Mouse (Mus musculus) limb, embryonic 10.5 days (tissue): ENCODE results near the gene Nrxn3. TPM values are rescaled to one million over a fixed set of nuclear protein-coding genes. Genes with fewer than 3 reads are reported as not detected.

ENCODE experiments used
- DNase-seq: peaks from one replicate; pipeline ENCODE4 v3.0.0-alpha.2; 2017; ENCODE audit warnings: low spot score
- H3K27ac ChIP-seq: fragments of 300-500 bp; sonication (generic); 2 replicates; pipeline ENCODE4 v1.5.1; 2016; ENCODE audit warnings: mild to moderate bottlenecking
- H3K27me3 ChIP-seq: fragments of 300-500 bp; sonication (generic); 2 replicates; pipeline ENCODE4 v1.6.1; 2016; ENCODE audit warnings: low read depth, mild to moderate bottlenecking; ENCODE audit not compliant: poor library complexity, severe bottlenecking
- H3K36me3 ChIP-seq: fragments of 300-500 bp; sonication (generic); 2 replicates; pipeline ENCODE4 v1.6.1; 2016; ENCODE audit warnings: mild to moderate bottlenecking, moderate library complexity
- H3K4me1 ChIP-seq: fragments of 300-500 bp; sonication (generic); 2 replicates; pipeline ENCODE4 v1.6.1; 2016
- H3K4me3 ChIP-seq: fragments of 300-500 bp; sonication (generic); 2 replicates; pipeline ENCODE4 v1.5.1; 2016; ENCODE audit warnings: mild to moderate bottlenecking, moderate library complexity
- H3K9me3 ChIP-seq: fragments of 300-500 bp; sonication (generic); replicated peaks from 2 replicates; pipeline ENCODE4 v1.6.1; 2016; ENCODE audit warnings: mild to moderate bottlenecking
- WGBS: fragments of 180-500 bp; shearing (Covaris S2); methylation state at CpG from one replicate; pipeline ENCODE4 v1.1.7; 2016; 5-methylcytosine and 5-hydroxymethylcytosine counted together
- polyA plus RNA-seq: library from polyadenylated mRNA; unstranded; fragments of >200 nt; fragmentation: Nextera tagmentation; extraction: Ambion mirVana; gene quantifications from 2 replicates; pipeline ENCODE4 v1.2.1, GENCODE M21; 2016

The Nrxn3 gene
- polyA plus RNA-seq, 1 experiment from 2014 or later: 0.48 TPM

GRCm38 (mm10) chr12:89129139-89129907 is 406.6 kb downstream of the Nrxn3 start:
- Histone ChIP-seq H3K36me3 (no peaks in the 10 kb centered on the region), H3K4me3 (no peak overlapping the region), H3K9me3 (no peaks in the 10 kb centered on the region), H3K27ac (no peak overlapping the region), H3K4me1 (no peaks in the 10 kb centered on the region), H3K27me3 (no peaks in the 10 kb centered on the region)
- 68% methylated on average over 9 of the region's 9 CpGs for WGBS
- DNase-seq: no peak

- Histone ChIP-seq H3K4me1 (no peaks in the 10 kb centered on the region), H3K9me3 (no peaks in the 10 kb centered on the region), H3K27ac (no peak overlapping the region), H3K27me3 (no peaks in the 10 kb centered on the region), H3K4me3 (no peak overlapping the region), H3K36me3 (no peaks in the 10 kb centered on the region)
- DNase-seq: no peak
- WGBS: 70% methylated on average over 2 of the region's 2 CpGs
These were observed 411.7 kb downstream of the Nrxn3 start for GRCm38 (mm10) chr12:89134333-89134732.

- WGBS: 75% methylated on average over 8 of the region's 8 CpGs
- Histone ChIP-seq H3K27ac (no peak overlapping the region), H3K27me3 (no peaks in the 10 kb centered on the region), H3K4me3 (no peak overlapping the region), H3K9me3 (no peaks in the 10 kb centered on the region), H3K4me1 (no peaks in the 10 kb centered on the region), H3K36me3 (no peaks in the 10 kb centered on the region)
- no peak for DNase-seq
These were observed 412.2 kb downstream of the Nrxn3 start for GRCm38 (mm10) chr12:89134774-89135307.

- H3K27me3 ChIP-seq: no peaks in the 10 kb centered on the region
- no peaks in the 10 kb centered on the region for H3K36me3 ChIP-seq
- H3K4me1 ChIP-seq: peaks cover 8% of the 10 kb centered on the region; the same call in 1 of the 2 replicates
- no peak overlapping the region for H3K27ac ChIP-seq
- DNase-seq: peak; percentile 34
- no peak overlapping the region for H3K4me3 ChIP-seq
- WGBS: 30% methylated on average over 3 of the region's 3 CpGs
- H3K9me3 ChIP-seq: no peaks in the 10 kb centered on the region
These were observed 426.3 kb downstream of the Nrxn3 start for GRCm38 (mm10) chr12:89148974-89149411.

- Histone ChIP-seq H3K27ac (no peak overlapping the region), H3K36me3 (no peaks in the 10 kb centered on the region), H3K4me1 (peaks cover 8% of the 10 kb centered on the region; the same call in 1 of the 2 replicates), H3K4me3 (no peak overlapping the region), H3K9me3 (no peaks in the 10 kb centered on the region), H3K27me3 (no peaks in the 10 kb centered on the region)
- WGBS: 75% methylated on average over 2 of the region's 2 CpGs
- no peak for DNase-seq
These were observed 426.8 kb downstream of the Nrxn3 start for GRCm38 (mm10) chr12:89149455-89149854.

GRCm38 (mm10) chr12:89156086-89156757 is 433.5 kb downstream of the Nrxn3 start:
- H3K9me3 ChIP-seq: no peaks in the 10 kb centered on the region
- H3K27ac ChIP-seq: no peak overlapping the region
- H3K27me3 ChIP-seq: no peaks in the 10 kb centered on the region
- H3K36me3 ChIP-seq: no peaks in the 10 kb centered on the region
- no peak overlapping the region for H3K4me3 ChIP-seq
- no peak for DNase-seq
- 84% methylated on average over 9 of the region's 9 CpGs for WGBS
- no peaks in the 10 kb centered on the region for H3K4me1 ChIP-seq

DNA sequence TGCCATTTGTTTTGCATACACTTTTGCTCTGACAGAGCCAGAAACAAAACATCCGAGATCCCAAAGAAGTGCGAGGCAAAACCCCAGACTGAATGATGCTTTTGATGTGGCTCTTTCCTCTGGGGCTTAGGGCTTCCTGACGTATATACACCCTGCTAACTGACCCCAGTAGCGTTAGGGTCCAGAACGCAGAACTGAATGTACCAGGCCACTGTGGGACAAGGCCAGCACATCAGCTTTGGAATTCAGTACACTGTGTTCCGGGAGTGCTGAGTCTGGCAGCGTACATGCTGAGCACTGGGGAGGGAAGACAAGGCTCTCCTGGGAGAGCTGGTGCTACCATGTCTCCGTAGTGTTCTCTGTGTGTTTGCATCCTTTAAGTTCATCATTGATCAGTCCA is 436.7 kb downstream of the Nrxn3 start:
- no peak for DNase-seq
- WGBS: 84% methylated on average over 8 of the region's 8 CpGs
- no peaks in the 10 kb centered on the region for H3K36me3 ChIP-seq

DNA sequence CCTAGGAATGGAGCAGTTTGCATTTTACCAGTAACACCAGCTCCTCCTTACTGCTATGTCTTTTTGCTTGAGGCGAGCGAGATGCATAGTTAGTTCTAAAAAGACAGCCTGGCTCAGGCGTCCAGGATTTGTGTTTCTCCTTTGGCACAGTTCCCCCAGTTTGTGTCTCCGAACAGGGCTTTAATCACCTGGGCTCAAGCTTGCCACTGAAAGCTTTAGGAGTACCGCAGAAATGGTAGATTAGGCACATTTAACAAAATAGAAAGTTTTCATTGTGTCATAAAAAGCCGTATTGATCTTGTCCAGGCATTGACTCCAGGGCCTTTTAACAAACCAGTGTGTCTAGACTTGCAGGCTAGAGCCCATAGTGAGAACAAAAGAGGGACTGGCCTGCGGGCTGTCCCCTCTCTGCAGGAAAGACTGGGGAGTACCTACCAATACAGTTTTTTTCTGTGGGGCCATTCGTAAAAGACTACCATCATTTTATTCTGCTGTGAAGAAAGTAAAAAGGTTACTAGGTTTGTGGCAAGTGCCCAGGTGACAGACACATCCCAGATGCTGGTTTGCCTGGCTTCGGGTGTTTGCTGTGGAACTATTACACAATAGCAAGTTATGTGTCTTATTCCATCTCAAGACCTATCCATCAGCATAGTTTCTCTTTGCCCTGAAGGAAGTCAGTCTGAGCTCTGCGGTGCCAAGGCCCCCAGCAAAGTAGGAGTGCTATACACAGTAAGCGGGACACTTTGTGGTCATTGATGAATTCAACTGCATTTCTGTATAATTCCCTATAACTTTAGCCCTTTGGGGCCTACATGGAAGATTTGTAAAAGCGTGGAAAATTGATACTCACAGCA is 451.9 kb downstream of the Nrxn3 start:
- Histone ChIP-seq H3K27me3 (no peaks in the 10 kb centered on the region), H3K36me3 (no peaks in the 10 kb centered on the region), H3K27ac (no peak overlapping the region), H3K4me3 (no peak overlapping the region), H3K9me3 (no peaks in the 10 kb centered on the region), H3K4me1 (no peaks in the 10 kb centered on the region)
- DNase-seq: no peak
- 80% methylated on average over 12 of the region's 12 CpGs for WGBS

More for the DNA sequence above, 436.7 kb downstream of the Nrxn3 start:
- Histone ChIP-seq H3K27me3 (no peaks in the 10 kb centered on the region), H3K4me3 (no peak overlapping the region), H3K4me1 (no peaks in the 10 kb centered on the region), H3K9me3 (no peaks in the 10 kb centered on the region), H3K27ac (no peak overlapping the region)

DNA sequence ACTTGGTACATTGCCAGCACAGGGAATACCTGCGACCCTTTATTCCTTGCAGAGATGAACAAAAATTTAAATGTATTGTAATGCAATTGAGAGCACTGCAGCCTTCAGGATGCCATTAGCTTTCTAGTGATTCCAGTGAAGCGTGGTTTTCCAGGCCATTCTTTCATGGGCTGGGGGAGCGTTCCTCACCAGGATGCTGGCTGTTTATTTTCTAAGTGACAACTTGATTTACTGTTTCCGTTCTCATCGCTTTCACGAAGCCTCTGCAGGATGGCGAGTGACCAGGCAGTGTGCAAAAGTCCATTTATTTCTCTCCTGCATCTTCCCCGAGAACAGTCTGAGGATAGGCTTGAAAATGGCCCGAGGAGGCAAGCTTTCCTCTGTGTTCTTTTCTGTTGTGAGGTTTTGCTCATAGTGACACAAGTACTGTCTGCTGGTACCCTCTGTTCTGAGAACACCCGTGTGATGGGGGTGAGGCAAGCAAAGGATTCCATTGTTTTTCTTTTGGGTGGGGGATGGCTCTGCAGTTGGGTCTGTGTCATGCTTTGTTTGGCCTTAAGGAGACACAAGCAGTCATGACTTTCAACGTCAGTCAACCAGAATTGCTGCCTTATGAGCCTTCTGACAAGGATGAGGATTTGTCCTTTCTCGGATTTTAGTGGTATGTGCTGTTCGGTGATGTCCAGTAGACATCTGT is 457.4 kb downstream of the Nrxn3 start:
- 50% methylated on average over 13 of the region's 13 CpGs for WGBS
- Histone ChIP-seq H3K27me3 (no peaks in the 10 kb centered on the region), H3K36me3 (no peaks in the 10 kb centered on the region), H3K27ac (no peak overlapping the region), H3K4me1 (peaks cover 6% of the 10 kb centered on the region; the same call in 1 of the 2 replicates), H3K4me3 (no peak overlapping the region), H3K9me3 (no peaks in the 10 kb centered on the region)
- DNase-seq: no peak

DNA sequence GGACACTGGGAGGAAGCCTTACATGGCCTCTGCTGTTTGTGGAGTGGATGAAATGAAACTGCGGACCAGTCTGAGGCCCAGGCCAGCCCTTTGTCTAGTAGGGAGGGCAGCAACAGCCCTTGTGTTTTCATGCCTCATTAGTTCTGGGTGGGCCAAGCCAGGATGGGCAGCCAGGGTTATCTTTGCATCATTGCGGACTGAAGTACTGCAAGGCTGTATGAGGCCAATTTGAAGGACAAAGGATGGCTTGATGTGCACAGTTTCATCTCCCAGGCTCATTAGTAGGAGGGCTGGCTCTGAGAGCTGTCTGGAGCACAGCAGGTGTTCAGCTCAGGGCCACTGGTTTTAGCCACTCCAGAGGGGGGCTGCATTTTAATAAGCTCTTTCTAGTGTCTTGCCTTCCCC is 458.5 kb downstream of the Nrxn3 start:
- Histone ChIP-seq H3K36me3 (no peaks in the 10 kb centered on the region), H3K27me3 (no peaks in the 10 kb centered on the region), H3K9me3 (no peaks in the 10 kb centered on the region), H3K27ac (no peak overlapping the region), H3K4me1 (peaks cover 6% of the 10 kb centered on the region; the same call in 1 of the 2 replicates), H3K4me3 (no peak overlapping the region)
- 71% methylated on average over 2 of the region's 2 CpGs for WGBS
- DNase-seq: no peak

DNA sequence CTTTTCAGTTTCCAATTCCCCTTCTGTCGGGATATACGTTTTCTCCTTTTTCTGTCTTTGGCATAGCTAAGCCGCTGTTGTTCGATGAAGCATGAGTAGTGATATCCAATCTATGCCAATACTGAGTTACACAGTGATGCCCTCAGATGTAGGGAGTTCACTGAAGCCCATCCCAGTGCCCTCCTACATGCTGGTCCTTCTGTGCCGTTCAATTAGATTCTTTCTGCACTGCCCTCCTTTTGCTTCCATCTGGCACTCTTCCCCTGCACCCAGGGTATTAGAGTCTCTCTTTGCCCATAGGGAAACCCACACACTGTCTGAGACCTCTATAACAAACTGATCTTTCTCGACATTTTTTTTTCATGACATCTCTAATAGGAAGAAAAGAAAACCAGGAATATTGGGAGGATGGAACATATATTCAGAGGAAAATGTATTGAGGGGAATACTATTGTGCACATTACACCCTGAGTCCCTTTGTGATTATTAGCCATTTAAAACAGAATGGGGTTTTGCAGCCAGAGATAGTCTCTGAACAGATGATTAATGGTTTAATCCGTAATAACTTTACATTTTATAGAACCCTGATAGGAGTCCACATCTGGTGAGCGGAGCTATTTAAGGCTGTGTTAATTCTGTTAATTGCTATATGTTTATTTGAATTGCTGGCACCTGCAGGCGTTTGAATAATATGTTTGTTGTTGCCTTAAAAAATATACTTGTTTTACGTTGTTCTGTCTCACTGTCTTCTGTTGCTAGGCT is 476.3 kb downstream of the Nrxn3 start:
- Histone ChIP-seq H3K27me3 (no peaks in the 10 kb centered on the region), H3K9me3 (no peaks in the 10 kb centered on the region), H3K4me1 (no peaks in the 10 kb centered on the region), H3K4me3 (no peak overlapping the region), H3K36me3 (no peaks in the 10 kb centered on the region), H3K27ac (no peak overlapping the region)
- 88% methylated on average over 10 of the region's 10 CpGs for WGBS
- DNase-seq: no peak
